Mouse (Mus musculus) heart, postnatal 4 days (tissue): ENCODE measurements around the gene Prss42. TPM values are rescaled to one million over a fixed set of nuclear protein-coding genes. Genes with fewer than 3 reads are reported as not detected.

Source experiments
- DNase-seq: peaks from one replicate; pipeline ENCODE4 v3.0.0; 2021
- total RNA-seq, 2 experiments: library from RNA; stranded (reverse); gene quantifications; 2 replicates each; pipeline ENCODE4 v1.2.3; 2021

The Prss42 gene
- total RNA-seq: not detected

DNA sequence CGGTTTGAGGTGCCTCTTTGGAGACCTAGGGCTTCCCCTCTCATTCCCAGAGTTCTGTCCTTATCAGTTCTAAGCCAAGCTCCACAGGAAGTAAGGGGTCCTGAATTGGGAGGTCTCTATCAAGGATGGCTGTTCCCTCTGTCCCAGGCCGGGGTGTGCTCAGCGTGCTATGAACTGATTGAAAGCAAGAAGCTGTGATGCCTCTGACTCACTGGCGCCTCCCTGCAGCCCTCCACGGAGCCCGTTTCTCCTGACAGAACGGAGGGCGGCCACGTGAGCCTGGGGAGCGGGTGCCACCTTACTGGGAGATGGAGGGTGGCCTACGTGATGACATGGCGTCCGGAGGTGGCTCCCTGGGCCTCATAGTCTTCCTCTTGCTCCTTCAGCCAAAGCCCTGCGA lies at the start of gene Prss42:
Gene Prss42 (plus strand): TSS at position 301 of the 400 bp plus-strand sequence.
- DNase-seq: no peak

- DNase-seq: no peak
Observed at GRCm38 (mm10) chr9:110748451-110748850, 49.5 kb upstream of the Prss42 start.

- DNase-seq: no peak
Observed at GRCm38 (mm10) chr9:110750404-110751187, 47.4 kb upstream of the Prss42 start.

- no peak for DNase-seq
Observed at GRCm38 (mm10) chr9:110751412-110751811, 46.6 kb upstream of the Prss42 start.

DNA sequence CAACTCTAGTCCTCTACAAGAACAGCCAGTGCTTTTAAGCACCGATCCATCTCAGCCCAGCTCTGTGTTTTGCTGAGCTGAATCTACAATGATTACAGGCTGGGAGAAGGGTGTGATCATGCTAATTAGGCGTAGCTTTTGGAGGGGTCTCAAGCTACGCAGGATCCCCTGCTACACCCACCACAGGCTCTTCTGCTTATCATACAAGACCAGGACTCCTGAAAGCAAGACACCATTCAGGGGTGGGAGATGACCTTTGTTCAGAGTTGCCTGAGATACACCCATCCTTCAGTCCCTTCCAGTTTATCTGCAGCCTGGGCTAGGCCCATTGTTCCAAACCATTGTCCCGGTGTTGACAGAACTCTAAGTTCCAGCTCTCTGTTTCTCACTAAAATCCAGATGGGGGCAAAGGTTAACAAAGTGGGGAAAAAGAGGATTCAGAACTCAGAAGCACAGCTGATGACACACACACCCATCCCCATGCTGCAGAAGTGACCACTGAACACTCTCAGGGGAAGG lies 45.0 kb upstream of the Prss42 start:
- DNase-seq: no peak

DNA sequence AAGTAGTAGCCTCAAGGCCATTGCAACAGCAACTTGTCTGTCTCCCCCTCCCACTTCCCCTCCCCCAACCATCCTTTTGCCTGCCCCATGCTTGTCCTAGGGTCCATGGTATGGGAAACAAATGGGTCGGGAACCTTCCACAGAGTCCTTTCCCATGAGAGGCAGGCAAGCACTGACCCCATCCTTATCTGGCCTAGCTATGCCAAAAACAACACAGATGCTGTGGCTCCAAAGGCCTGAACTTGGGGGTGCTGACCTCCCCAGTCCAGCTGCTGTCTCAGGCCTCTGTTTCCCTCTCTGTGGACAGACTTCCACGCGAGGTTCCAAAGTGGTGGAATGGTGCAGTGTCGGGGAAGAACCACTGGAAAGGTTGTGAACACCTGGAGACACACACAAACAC lies 44.2 kb upstream of the Prss42 start:
- DNase-seq: no peak

DNA sequence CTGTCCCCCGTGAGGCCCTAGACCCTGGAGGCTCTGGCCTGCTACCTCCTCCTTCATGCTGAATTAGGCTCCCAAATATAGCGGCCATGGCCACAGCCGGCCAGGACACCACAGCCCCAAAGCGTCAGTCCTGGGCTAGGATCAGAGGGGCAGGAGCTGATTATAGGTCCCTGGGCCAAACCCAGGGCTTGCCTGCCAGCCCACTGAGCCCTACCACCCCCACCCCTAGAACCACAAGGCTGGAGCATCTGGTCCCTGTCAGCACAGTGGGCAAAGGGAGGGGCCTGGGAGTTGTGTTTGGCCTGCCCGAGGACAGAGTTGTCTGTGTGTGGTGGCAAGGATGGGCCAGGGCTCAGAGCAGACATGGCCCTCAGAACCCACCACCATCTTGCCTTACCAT lies 40.1 kb upstream of the Prss42 start:
- DNase-seq: no peak

DNA sequence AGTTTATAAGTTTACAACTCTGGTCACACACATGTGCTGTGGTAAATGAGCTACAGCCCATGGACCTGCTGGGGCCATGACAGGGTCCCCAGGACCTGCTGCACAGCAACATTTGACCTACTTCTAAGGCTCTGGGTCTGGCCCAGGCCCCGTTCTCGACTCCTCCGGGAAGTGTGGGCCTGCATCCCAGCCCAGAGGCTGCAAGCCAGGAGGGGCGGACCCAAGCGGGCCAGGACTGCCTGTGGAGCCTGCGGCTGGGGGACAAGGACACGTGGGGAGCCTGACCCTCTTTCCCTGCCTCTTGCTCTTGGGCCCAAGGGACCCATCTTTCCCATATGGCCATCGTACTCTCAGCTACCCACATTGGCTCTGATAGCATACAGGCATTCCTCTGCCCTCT lies 39.4 kb upstream of the Prss42 start:
- peak; percentile 89 for DNase-seq

- peak; percentile 85 for DNase-seq
Observed at GRCm38 (mm10) chr9:110759265-110759664, 38.7 kb upstream of the Prss42 start.

- DNase-seq: no peak
Observed at GRCm38 (mm10) chr9:110760886-110761285, 37.1 kb upstream of the Prss42 start.

GRCm38 (mm10) chr9:110762763-110763162 lies 35.2 kb upstream of the Prss42 start:
- no peak for DNase-seq

GRCm38 (mm10) chr9:110763405-110763804 lies 34.6 kb upstream of the Prss42 start:
- DNase-seq: peak; percentile 83

DNA sequence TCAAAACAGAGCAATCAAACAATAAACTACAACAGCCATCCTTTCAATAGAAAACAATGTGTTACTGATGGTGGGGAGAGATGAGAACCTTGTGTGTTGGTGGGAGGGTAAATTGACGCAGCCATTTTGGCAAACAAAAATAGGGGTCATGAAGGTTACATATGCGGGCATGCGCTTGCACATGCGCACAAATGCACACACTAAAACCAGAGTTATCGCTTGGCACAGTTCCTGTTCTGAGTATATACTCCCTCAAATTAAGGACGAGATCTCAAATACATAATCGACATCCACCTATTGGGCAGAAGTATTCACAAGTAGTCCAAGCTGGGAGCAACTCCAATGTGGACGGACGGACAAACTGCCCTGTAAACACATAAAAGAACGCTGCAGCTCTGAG lies 25.6 kb upstream of the Prss42 start:
- DNase-seq: no peak

DNA sequence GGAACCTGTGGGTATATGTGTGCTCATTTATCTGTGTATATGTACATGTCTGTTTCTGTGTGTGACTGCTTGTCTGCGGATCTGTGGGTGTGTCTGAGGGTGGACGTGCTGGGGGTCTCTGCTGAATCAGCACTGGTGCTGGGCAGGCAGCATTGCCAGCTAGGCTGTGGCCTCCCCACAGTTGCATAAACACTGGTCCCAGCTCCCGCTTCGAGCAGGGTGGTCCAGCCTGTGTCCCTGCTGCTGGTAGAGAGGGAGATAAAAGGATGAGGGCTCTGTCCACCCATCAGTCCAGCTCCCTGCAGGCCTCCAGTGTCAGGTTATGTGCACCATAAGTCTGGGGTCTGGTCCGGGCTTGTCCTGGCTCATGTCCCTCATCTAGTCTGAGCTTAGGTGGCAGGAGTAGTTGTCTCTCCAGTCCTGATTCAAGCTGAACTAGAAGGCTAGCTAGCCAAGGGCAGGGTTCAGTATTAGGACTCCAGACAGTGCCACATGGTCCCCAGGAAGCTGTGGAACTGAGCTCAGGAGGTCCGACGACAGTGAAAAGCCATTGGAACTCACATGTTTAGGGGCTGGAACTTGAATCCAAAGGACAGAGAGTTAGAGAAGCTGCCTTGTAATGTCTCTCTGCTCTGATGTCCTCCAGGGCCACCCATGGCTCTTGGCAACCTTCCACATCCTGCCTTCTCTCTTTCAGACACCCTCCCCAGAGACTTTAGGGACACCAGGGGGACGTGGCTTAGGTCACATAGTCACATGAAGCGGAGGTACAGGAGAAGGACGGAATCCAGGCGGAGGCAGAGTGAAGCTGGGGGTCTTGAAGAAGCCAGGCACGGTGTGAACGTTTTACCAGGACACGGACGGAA lies 23.3 kb upstream of the Prss42 start:
- peak; percentile 64 for DNase-seq

GRCm38 (mm10) chr9:110775269-110776022 lies 22.5 kb upstream of the Prss42 start:
- DNase-seq: no peak

DNA sequence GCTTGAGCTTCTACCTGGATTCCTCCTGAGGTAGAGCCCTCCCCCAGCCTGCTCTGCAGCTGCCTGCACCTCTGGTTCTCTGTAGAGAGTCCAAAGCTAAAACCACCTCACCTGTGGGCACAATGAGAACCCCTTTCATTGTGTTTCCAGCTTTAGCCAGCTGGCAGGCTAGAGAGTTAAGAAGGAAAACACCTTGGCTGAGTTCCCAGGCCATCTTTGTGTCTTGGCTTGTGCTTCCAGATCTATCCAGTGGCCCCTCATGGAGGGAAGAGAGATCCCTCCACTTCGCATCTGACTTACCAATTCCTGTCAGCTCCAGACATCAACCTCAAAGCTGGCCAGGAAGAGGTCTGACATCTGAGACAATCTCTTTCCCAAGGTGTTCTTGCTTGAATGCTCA lies 19.9 kb upstream of the Prss42 start:
- peak; percentile 34 for DNase-seq

- DNase-seq: no peak
Observed at GRCm38 (mm10) chr9:110778559-110778958, 19.4 kb upstream of the Prss42 start.

GRCm38 (mm10) chr9:110779242-110779913 lies 18.6 kb upstream of the Prss42 start:
- peak; percentile 53 for DNase-seq

GRCm38 (mm10) chr9:110781256-110781721 lies 16.7 kb upstream of the Prss42 start:
- peak; percentile 98 for DNase-seq

- peak; percentile 95 for DNase-seq
Observed at GRCm38 (mm10) chr9:110781731-110782130, 16.2 kb upstream of the Prss42 start.

- DNase-seq: no peak
Observed at GRCm38 (mm10) chr9:110783611-110784010, 14.4 kb upstream of the Prss42 start.

- DNase-seq: no peak
Observed at GRCm38 (mm10) chr9:110788169-110788568, 9.8 kb upstream of the Prss42 start.
